Mouse (Mus musculus): Measurements from ENCODE around the gene Scg3. TPM values are rescaled to one million over a fixed set of nuclear protein-coding genes. Genes with fewer than 3 reads are reported as not detected.
"Not testable (repeated sequence)": the region's sequence is repeated elsewhere in the genome, so short reads cannot be mapped to it uniquely, and the experiment has no call there.

Scg3 gene
- polyA plus RNA-seq, 1 experiment from 2014 or later, result 0.64 TPM

DNA sequence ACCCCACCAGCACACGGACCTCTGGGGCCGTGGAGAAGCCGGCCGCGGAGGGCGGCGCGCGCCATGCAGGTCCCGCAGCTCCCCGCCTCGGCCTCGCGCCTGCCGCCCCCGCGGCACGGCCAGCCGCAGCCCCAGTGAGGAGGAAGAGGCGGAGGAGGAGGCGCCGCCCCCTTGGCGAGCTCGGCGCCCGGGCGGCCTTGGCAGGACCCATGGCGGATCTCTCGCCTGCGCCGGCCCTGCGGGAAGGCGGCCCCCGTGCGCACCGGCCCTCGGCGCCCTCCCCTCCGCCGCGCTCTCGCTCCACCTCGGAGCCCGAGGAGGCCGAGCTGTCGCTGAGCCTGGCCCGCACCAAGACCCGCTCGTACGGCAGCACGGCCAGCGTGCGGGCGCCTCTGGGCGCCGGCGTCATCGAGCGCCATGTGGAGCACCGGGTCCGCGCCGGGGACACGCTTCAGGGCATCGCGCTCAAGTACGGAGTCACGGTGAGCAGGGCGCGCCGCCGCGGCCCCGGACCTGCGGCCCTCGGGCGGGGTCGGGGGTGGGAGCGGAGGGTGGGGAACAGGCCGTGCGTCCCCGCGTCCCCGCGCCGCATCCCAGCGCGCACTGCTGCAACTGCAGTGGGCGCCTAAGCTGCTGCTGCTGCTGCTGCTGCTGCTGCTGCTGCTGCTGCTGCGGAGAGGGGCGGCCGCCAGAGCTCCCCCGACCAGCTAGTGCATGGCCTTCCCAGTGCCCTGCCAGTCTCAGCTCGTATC, 58.1 kb downstream of the Scg3 start, which contains the start of gene Lysmd2:
Lysmd2 (plus strand) TSS at position 186 of the 752 bp plus-strand sequence.
- Histone ChIP-seq H3K4me3 (peak within 1 kb of the TSS; percentile 63), H3K27me3 (replicated peaks) (0 out of 2 replicates have a peak, but pooled peaks cover 3% of the 10 kb centered on the region), H3K9me3 (replicated peaks) (no peaks in the 10 kb centered on the region), H3K9ac (peak within 1 kb of the TSS; percentile 76), H3K27ac (ENCODE audit: poor library complexity, severe bottlenecking) (peak within 1 kb of the TSS; percentile 49), H3K4me2 (peak within 1 kb of the TSS; percentile 87), H3K36me3 (no peaks in the 10 kb centered on the region), H3K4me1 (replicated peaks) (peaks cover 3% of the 10 kb centered on the region; the same call in 1 of the 2 replicates)
- peak; percentile 88 for ATAC-seq (ENCODE audit: insufficient number of reproducible peaks, low FRiP score)
- WGBS, result under 1% methylated on average over 91 of the region's 94 CpGs

DNA sequence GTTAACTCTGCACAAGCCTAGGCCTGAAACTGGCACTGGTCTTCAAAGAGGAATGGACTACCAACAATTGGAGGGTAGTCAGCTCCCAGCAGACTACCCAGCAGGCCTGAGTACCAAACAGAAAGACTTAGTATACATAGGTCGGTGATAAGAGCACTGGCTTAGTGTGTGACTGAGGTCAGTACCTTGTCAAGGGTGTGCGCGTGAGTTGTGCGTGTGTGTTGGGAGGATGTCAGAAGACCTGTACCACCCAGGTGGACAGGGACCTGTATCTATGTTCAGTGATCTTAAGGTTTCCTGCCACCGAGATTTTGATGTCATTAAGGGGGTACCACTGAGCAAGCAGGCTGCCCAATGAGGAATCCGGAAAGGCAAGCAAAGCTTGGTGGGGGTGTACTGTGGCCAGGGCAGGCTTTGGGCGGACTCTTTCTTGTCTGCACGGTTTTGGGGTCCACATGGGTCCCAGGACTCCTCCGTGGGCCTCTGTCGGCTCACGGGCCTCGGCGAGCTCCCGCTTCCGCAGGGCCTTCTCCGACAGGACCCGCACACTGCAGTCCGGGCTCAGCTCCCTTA, 58.8 kb downstream of the Scg3 start:
- Histone ChIP-seq H3K4me3 (peak overlapping the region; percentile 63), H3K4me1 (replicated peaks) (no peaks in the 10 kb centered on the region), H3K27me3 (replicated peaks) (0 out of 2 replicates have a peak, but pooled peaks cover 3% of the 10 kb centered on the region), H3K27ac (ENCODE audit: poor library complexity, severe bottlenecking) (peak overlapping the region; percentile 49; the same call in 1 of the 2 replicates), H3K9me3 (replicated peaks) (peaks cover 3% of the 10 kb centered on the region; the same call in 1 of the 2 replicates), H3K9ac (peak overlapping the region; percentile 76), H3K36me3 (no peaks in the 10 kb centered on the region), H3K4me2 (peak overlapping the region; percentile 87)
- ATAC-seq (ENCODE audit: insufficient number of reproducible peaks, low FRiP score), result peak; percentile 27; the same call in 1 of the 2 replicates
- WGBS, result 14% methylated on average over 18 of the region's 18 CpGs

GRCm38 (mm10) chr9:75621428-75621827, 62.4 kb downstream of the Scg3 start:
- H3K9me3 ChIP-seq (replicated peaks), result peaks cover 3% of the 10 kb centered on the region; the same call in 1 of the 2 replicates
- no peak overlapping the region for H3K4me3 ChIP-seq
- WGBS, result 73% methylated on average over 3 of the region's 3 CpGs
- H3K27me3 ChIP-seq (replicated peaks), result 0 out of 2 replicates have a peak, but pooled peaks cover 3% of the 10 kb centered on the region
- H3K4me1 ChIP-seq (replicated peaks), result no peaks in the 10 kb centered on the region
- H3K4me2 ChIP-seq, result no peak overlapping the region
- H3K36me3 ChIP-seq, result no peaks in the 10 kb centered on the region
- no peak overlapping the region for H3K27ac ChIP-seq (ENCODE audit: poor library complexity, severe bottlenecking)
- no peak overlapping the region for H3K9ac ChIP-seq
- ATAC-seq (ENCODE audit: insufficient number of reproducible peaks, low FRiP score), result no peak

DNA sequence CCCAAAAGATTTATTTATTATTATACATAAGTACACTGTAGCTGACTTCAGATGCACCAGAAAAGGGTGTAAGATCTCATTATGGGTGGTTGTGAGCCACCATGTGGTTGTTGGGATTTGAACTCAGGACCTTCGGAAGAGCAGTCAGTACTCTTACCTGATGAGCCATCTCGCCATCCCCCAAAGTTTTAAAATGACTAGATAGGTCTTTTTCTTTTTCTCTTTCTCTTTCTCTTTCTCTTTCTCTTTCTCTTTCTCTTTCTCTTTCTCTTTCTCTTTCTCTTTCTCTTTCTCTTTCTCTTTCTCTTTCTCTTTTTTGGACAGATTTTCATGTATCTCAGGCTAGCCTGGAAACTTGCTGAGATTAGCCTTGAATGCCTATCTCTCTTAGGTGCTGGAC, 64.1 kb downstream of the Scg3 start:
- ATAC-seq (ENCODE audit: insufficient number of reproducible peaks, low FRiP score); H3K4me2 ChIP-seq; H3K4me1 ChIP-seq (replicated peaks); H3K27me3 ChIP-seq (replicated peaks); H3K27ac ChIP-seq (ENCODE audit: poor library complexity, severe bottlenecking); H3K4me3 ChIP-seq; H3K36me3 ChIP-seq; H3K9me3 ChIP-seq (replicated peaks); H3K9ac ChIP-seq: not testable (repeated sequence)
- whole genome bisulfite sequencing, result 83% methylated on average over 2 of the region's 2 CpGs

GRCm38 (mm10) chr9:75618836-75619400, 64.9 kb downstream of the Scg3 start:
- Histone ChIP-seq H3K9ac (no peak overlapping the region), H3K4me3 (no peak overlapping the region), H3K4me1 (replicated peaks) (no peaks in the 10 kb centered on the region), H3K27me3 (replicated peaks) (0 out of 2 replicates have a peak, but pooled peaks cover under 1% of the 10 kb centered on the region), H3K4me2 (no peak overlapping the region), H3K36me3 (no peaks in the 10 kb centered on the region), H3K27ac (ENCODE audit: poor library complexity, severe bottlenecking) (no peak overlapping the region), H3K9me3 (replicated peaks) (peaks cover 3% of the 10 kb centered on the region; the same call in 1 of the 2 replicates)
- no peak; the same call in 1 of the 2 replicates for ATAC-seq (ENCODE audit: insufficient number of reproducible peaks, low FRiP score)
- WGBS, result 77% methylated on average over 6 of the region's 6 CpGs

DNA sequence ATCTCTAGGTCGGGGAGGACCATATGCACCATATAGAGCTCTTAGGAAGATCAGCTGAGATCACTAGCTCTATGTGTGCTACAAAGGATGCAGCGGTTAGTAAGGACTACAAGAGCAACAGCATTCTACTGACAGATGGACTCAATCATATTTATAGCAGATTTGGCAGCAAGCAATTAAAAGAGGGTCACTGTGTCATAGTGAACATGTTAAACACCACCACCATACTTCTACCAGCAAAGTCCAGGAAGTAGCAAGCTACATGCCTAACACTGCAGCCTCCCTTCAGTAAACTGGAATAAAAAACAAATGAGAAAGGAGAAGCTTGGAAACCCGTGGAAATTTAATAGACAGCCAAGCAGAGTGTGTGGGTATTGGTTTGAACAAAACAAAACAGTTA, 67.3 kb downstream of the Scg3 start:
- Histone ChIP-seq H3K9me3 (replicated peaks) (peaks cover 3% of the 10 kb centered on the region; the same call in 1 of the 2 replicates), H3K27me3 (replicated peaks) (0 out of 2 replicates have a peak, but pooled peaks cover 5% of the 10 kb centered on the region), H3K4me3 (no peak overlapping the region), H3K9ac (no peak overlapping the region), H3K27ac (ENCODE audit: poor library complexity, severe bottlenecking) (no peak overlapping the region), H3K36me3 (no peaks in the 10 kb centered on the region), H3K4me1 (replicated peaks) (no peaks in the 10 kb centered on the region), H3K4me2 (no peak overlapping the region)
- no peak for ATAC-seq (ENCODE audit: insufficient number of reproducible peaks, low FRiP score)
- 75% methylated on average over 3 of the region's 3 CpGs for WGBS

GRCm38 (mm10) chr9:75610571-75611493, 73.0 kb downstream of the Scg3 start, which contains the start of gene Tmod2:
TSS of gene Tmod2 (minus strand) at chr9:75611325.
- H3K4me3 ChIP-seq, result peak within 1 kb of the TSS; percentile 88
- H3K27me3 ChIP-seq (replicated peaks), result peaks cover 5% of the 10 kb centered on the region; the same call in 1 of the 2 replicates
- no peaks in the 10 kb centered on the region for H3K4me1 ChIP-seq (replicated peaks)
- H3K4me2 ChIP-seq, result peak within 1 kb of the TSS; percentile 100
- peak; percentile 75 for ATAC-seq (ENCODE audit: insufficient number of reproducible peaks, low FRiP score)
- H3K27ac ChIP-seq (ENCODE audit: poor library complexity, severe bottlenecking), result no peak within 1 kb of the TSS
- no peaks in the 10 kb centered on the region for H3K9me3 ChIP-seq (replicated peaks)
- peak within 1 kb of the TSS; percentile 73 for H3K9ac ChIP-seq
- under 1% methylated on average over 74 of the region's 74 CpGs for WGBS
- H3K36me3 ChIP-seq, result no peaks in the 10 kb centered on the region

GRCm38 (mm10) chr9:75609965-75610364, 73.9 kb downstream of the Scg3 start:
- peak overlapping the region; percentile 88 for H3K4me3 ChIP-seq
- peaks cover 5% of the 10 kb centered on the region; the same call in 1 of the 2 replicates for H3K27me3 ChIP-seq (replicated peaks)
- H3K4me1 ChIP-seq (replicated peaks), result no peaks in the 10 kb centered on the region
- H3K27ac ChIP-seq (ENCODE audit: poor library complexity, severe bottlenecking), result no peak overlapping the region
- H3K9me3 ChIP-seq (replicated peaks), result no peaks in the 10 kb centered on the region
- no peak for ATAC-seq (ENCODE audit: insufficient number of reproducible peaks, low FRiP score)
- no peak overlapping the region for H3K9ac ChIP-seq
- peak overlapping the region; percentile 100 for H3K4me2 ChIP-seq
- WGBS, result 23% methylated on average over 16 of the region's 16 CpGs
- no peaks in the 10 kb centered on the region for H3K36me3 ChIP-seq

DNA sequence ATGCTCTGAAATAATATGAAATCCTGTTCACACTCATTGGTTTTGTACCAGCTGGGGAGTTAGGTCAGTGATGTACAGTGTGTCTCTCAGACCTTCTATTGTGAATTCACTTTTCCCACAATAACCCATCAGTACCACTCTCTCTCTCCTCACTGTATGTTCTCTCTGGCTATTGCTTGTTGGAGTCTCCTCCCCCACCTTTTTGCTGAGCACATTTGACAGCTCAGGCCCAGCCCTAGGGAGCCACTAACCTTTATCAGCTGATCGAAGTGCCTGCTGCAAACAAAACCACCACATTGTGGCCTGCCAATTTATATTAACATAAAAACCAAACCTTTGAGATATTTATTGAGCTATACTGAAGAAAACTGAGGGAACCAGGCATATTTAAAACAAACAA, 74.4 kb downstream of the Scg3 start:
- 40% methylated on average over 1 of the region's 1 CpGs for WGBS
- H3K27ac ChIP-seq (ENCODE audit: poor library complexity, severe bottlenecking), result no peak overlapping the region
- H3K36me3 ChIP-seq, result no peaks in the 10 kb centered on the region
- H3K9me3 ChIP-seq (replicated peaks), result no peaks in the 10 kb centered on the region
- no peaks in the 10 kb centered on the region for H3K4me1 ChIP-seq (replicated peaks)
- no peak for ATAC-seq (ENCODE audit: insufficient number of reproducible peaks, low FRiP score)
- H3K27me3 ChIP-seq (replicated peaks), result peaks cover 5% of the 10 kb centered on the region; the same call in 1 of the 2 replicates
- no peak overlapping the region for H3K4me2 ChIP-seq
- H3K4me3 ChIP-seq, result no peak overlapping the region
- no peak overlapping the region for H3K9ac ChIP-seq

DNA sequence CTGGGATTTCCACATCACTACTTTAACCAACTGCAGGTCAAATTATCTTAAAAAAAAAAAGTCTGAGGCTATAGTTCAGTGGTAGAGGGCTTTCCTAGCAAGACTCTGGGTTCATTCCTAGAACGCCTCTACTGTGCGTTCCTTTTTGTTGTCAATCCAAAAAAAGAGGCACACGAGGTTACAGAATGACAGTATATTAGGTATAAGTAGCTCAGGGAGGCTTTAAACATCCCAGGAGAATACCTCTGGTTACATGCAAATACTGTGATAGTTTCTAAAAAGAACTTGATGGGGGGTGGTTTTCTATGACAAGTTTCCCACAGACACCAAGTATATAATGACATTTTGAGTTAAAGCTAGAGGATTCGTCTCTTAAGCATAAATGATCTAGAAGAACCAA, 76.4 kb downstream of the Scg3 start:
- Histone ChIP-seq H3K9ac (no peak overlapping the region), H3K27ac (ENCODE audit: poor library complexity, severe bottlenecking) (no peak overlapping the region), H3K36me3 (no peaks in the 10 kb centered on the region), H3K27me3 (replicated peaks) (peaks cover 5% of the 10 kb centered on the region; the same call in 1 of the 2 replicates), H3K9me3 (replicated peaks) (no peaks in the 10 kb centered on the region), H3K4me3 (no peak overlapping the region), H3K4me1 (replicated peaks) (no peaks in the 10 kb centered on the region), H3K4me2 (no peak overlapping the region)
- WGBS, result 90% methylated on average over 4 of the region's 4 CpGs
- ATAC-seq (ENCODE audit: insufficient number of reproducible peaks, low FRiP score), result no peak
